ENCODE assay signal across 24 mouse cellular contexts in genomic region chr15:25861900-25862299, GRCm38 (mm10). TPM values are rescaled to one million over a fixed set of nuclear protein-coding genes. Genes with fewer than 3 reads are reported as not detected.
A peak's percentile ranks its signal among the peaks of the same experiment; 100 is the strongest.
DNase-seq lines count a peak whose midpoint lies in the region; ATAC-seq and TF ChIP-seq lines count a peak whose summit lies in the region.
"Had no signal": no experiment of that assay in that cellular context is flagged by ENCODE, and none has a peak within 500 bp of the region (broad histone marks: within the 10 kb centered on the region; RNA-seq: fewer than 3 reads in every experiment).

No protein-coding gene starts in this region.

- no peak for TF ChIP-seq CTCF in spleen, adult 2 months (IDR thresholded peaks at IDR 0.05; ENCODE audit: extremely low read depth, insufficient read depth, insufficient read length, insufficient replicate concordance)

- no peak overlapping the region for H3K4me3 ChIP-seq in spleen, adult 2 months (ENCODE audit: extremely low read depth, insufficient read depth, insufficient read length)
- H3K4me3 ChIP-seq in midbrain, embryonic 10.5 days = no peak overlapping the region
- H3K4me3 ChIP-seq: embryonic facial prominence, embryonic 13.5 days; forebrain, embryonic 12.5 days; heart, embryonic 10.5 days; heart, embryonic 15.5 days; hindbrain, embryonic 10.5 days had no signal

- H3K27ac ChIP-seq in spleen, adult 2 months (ENCODE audit: insufficient read depth, low read length) = peak overlapping the region; percentile 27
- no peak overlapping the region for H3K27ac ChIP-seq in midbrain, embryonic 10.5 days (replicated peaks)
- H3K27ac ChIP-seq: embryonic facial prominence, embryonic 13.5 days; forebrain, embryonic 12.5 days; heart, embryonic 10.5 days; heart, embryonic 15.5 days; hindbrain, embryonic 10.5 days; hindbrain, embryonic 14.5 days had no signal

- peaks cover 44% of the 10 kb centered on the region for H3K4me1 ChIP-seq in spleen, adult 2 months (ENCODE audit: control insufficient read depth, insufficient read depth, insufficient read length)
- H3K4me1 ChIP-seq in midbrain, embryonic 10.5 days = peaks cover 8% of the 10 kb centered on the region
- H3K4me1 ChIP-seq: embryonic facial prominence, embryonic 13.5 days; forebrain, embryonic 12.5 days had no signal

- H3K9me3 ChIP-seq in midbrain, embryonic 10.5 days (replicated peaks) = no peaks in the 10 kb centered on the region
- H3K9me3 ChIP-seq: embryonic facial prominence, embryonic 13.5 days; forebrain, embryonic 12.5 days; heart, embryonic 10.5 days; heart, embryonic 15.5 days; hindbrain, embryonic 10.5 days had no signal

- no peak for TF ChIP-seq POLR2A in spleen, adult 2 months (IDR thresholded peaks at IDR 0.05; ENCODE audit: low read depth, low read length)

- peak; percentile 67 for ATAC-seq in common myeloid progenitor, adult 5-6 weeks (replicated peaks; ENCODE audit: low read depth, poor library complexity, severe bottlenecking)
- ATAC-seq in megakaryocyte, adult 5-6 weeks (ENCODE audit: poor library complexity, severe bottlenecking) = peak; percentile 61
- ATAC-seq: activated CD4-positive, CD25-positive, alpha-beta regulatory T cell, adult 4 months; forebrain, postnatal 0 days; Patski had no signal

- DNase-seq in spleen, adult 2 months (ENCODE audit: low read depth in 1 of 2, low spot score in 2 of 2) = no peak
- DNase-seq in spleen, postnatal 4 days (ENCODE audit: low spot score in 2 of 2) = no peak
- DNase-seq in splenic B cell, adult 2 months (ENCODE audit: low read depth, low spot score) = peak; percentile 44
- no peak for DNase-seq in midbrain, embryonic 10.5 days (ENCODE audit: low spot score)
- no peak for DNase-seq in layer of hippocampus, postnatal 25 days (ENCODE audit: extremely low spot score in 1 of 2, low spot score in 1 of 2)
- no peak for DNase-seq in cerebellum, adult 8-10 months
- DNase-seq: adrenal gland, postnatal 14 days; cerebellum, adult 9-10 months; cerebellum, postnatal 25 days; forebrain, postnatal 0 days; gastrocnemius, postnatal 25 days; heart, adult 18-20 months; heart, postnatal 14 days had no signal

- no peaks in the 10 kb centered on the region for H3K36me3 ChIP-seq in spleen, adult 2 months (ENCODE audit: control insufficient read depth, insufficient read depth, low read length)
- H3K36me3 ChIP-seq in splenic B cell, adult 2 months (ENCODE audit: control insufficient read depth, insufficient read depth, low read length, poor library complexity, severe bottlenecking) = 0 out of 2 replicates have a peak, but pooled peaks cover 1% of the 10 kb centered on the region
- H3K36me3 ChIP-seq in midbrain, embryonic 10.5 days = no peaks in the 10 kb centered on the region
- H3K36me3 ChIP-seq: embryonic facial prominence, embryonic 13.5 days; forebrain, embryonic 12.5 days; heart, embryonic 10.5 days; heart, embryonic 15.5 days; hindbrain, embryonic 10.5 days had no signal

- H3K27me3 ChIP-seq in spleen, adult 2 months (ENCODE audit: control insufficient read depth, insufficient read depth, low read length) = no peaks in the 10 kb centered on the region
- H3K27me3 ChIP-seq in splenic B cell, adult 2 months (ENCODE audit: control insufficient read depth, insufficient read depth, low read length, poor library complexity, severe bottlenecking) = no peaks in the 10 kb centered on the region
- H3K27me3 ChIP-seq in midbrain, embryonic 10.5 days (ENCODE audit: low read depth, poor library complexity, severe bottlenecking) = no peaks in the 10 kb centered on the region
- H3K27me3 ChIP-seq: CH12.LX; embryonic facial prominence, embryonic 13.5 days; forebrain, embryonic 12.5 days; heart, embryonic 15.5 days; Patski had no signal

- WGBS in spleen, adult 2 months = 30% methylated on average over 7 of the region's 7 CpGs
- 86% methylated on average over 7 of the region's 7 CpGs for WGBS in midbrain, embryonic 10.5 days

RNA-seq across cellular contexts. Expression of gene Retreg1, which starts 18.9 kb away (rescaled TPM):
- 8.8 and 9.5 TPM in 2 replicates for polyA plus RNA-seq in spleen, adult 2 months (2012; rRNA removed)
- 77.9 and 95.7 TPM in 2 replicates for total RNA-seq in common myeloid progenitor, adult 5-6 weeks (2017)
- 26.1 and 26.7 TPM in 2 replicates for total RNA-seq in megakaryocyte, adult 5-6 weeks (2015)
- 22.3 and 23.1 TPM in 2 replicates for total RNA-seq in megakaryocyte, adult 5-6 weeks (2017)
- polyA plus RNA-seq in midbrain, embryonic 10.5 days (2016; fragmentation: Nextera tagmentation; extraction: Ambion mirVana) = 1.8 and 1.9 TPM in 2 replicates
- 10 to 100 TPM; 29.4 to 32.4 TPM for total RNA-seq in layer of hippocampus, postnatal 25 days (2021)
